In the genomic region with DNA sequence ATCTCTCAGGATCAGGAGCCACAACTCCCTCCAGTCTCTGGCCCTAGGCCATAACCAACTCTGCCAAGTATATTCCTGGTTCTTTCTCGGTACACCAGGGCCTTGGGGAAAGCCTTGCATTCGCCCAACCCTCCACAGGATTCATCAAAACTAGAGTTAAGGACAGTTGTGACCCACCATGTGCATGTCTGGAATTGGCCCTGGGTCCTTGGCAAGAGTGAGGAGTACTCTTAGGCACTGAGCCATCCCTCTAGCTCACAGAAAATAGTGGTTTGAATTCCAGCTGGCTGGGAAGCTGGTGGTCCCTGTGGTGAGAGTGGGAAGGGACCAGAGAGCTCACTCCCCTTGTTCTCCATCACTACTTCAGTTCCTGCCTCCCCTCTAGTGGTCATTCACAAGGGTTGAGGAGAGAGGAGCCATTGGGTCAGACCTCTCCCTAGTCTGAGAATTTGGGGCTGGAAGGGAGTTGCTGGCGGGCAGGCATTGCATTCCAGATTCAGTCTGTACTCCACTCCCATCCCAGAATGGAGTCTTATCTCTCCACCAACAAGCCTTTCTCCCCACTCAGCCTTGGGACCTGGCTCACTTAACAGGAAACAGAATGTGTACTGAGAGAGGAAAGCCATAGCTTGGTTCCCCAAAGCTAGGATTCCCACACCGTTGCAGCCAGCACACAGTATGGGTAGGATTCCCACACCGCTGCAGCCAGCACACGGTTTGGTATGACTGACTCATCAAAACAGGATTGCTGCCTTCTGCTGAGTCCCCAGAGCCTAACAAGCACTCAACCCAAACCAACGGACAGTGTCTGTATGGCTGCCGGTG, we compare ENCODE assay signal across 11 mouse cellular contexts. TPM values are rescaled to one million over a fixed set of nuclear protein-coding genes. Genes with fewer than 3 reads are reported as not detected.
DNase-seq lines count a peak whose midpoint lies in the region; ATAC-seq lines count a peak whose summit lies in the region.
"Had no signal": no experiment of that assay in that cellular context is flagged by ENCODE, and none has a peak within 500 bp of the region (broad histone marks: within the 10 kb centered on the region; RNA-seq: fewer than 3 reads in every experiment).

No protein-coding gene starts in this region.

- no peaks in the 10 kb centered on the region for H3K9me3 ChIP-seq in lung, embryonic 16.5 days (ENCODE audit: control insufficient read depth, low read length)
- no peaks in the 10 kb centered on the region for H3K9me3 ChIP-seq in heart, embryonic 13.5 days
- H3K9me3 ChIP-seq in neural tube, embryonic 12.5 days: no peaks in the 10 kb centered on the region
- no peaks in the 10 kb centered on the region for H3K9me3 ChIP-seq in forebrain, embryonic 14.5 days (replicated peaks; ENCODE audit: control insufficient read depth, low read length)
- H3K9me3 ChIP-seq: midbrain, embryonic 12.5 days had no signal

- no peaks in the 10 kb centered on the region for H3K27me3 ChIP-seq in lung, embryonic 16.5 days (ENCODE audit: control insufficient read depth, insufficient read depth, low read depth, low read length)
- peaks cover 26% of the 10 kb centered on the region for H3K27me3 ChIP-seq in heart, embryonic 13.5 days (replicated peaks)
- no peaks in the 10 kb centered on the region for H3K27me3 ChIP-seq in neural tube, embryonic 12.5 days (replicated peaks)
- H3K27me3 ChIP-seq in forebrain, embryonic 14.5 days (replicated peaks; ENCODE audit: control insufficient read depth, insufficient read depth, low read length): no peaks in the 10 kb centered on the region
- H3K27me3 ChIP-seq: midbrain, embryonic 12.5 days had no signal

- no peak for DNase-seq in frontal cortex, postnatal 14 days (ENCODE audit: low spot score in 2 of 2)
- DNase-seq in lung, postnatal 36 days: no peak
- no peak for DNase-seq in forebrain, embryonic 14.5 days (ENCODE audit: low spot score)
- DNase-seq in testis, postnatal 14 days (ENCODE audit: low spot score): no peak
- DNase-seq: layer of hippocampus, postnatal 36 days had no signal

- H3K27ac ChIP-seq in lung, embryonic 16.5 days (ENCODE audit: low read length): peak overlapping the region; percentile 53
- H3K27ac ChIP-seq in heart, embryonic 13.5 days (replicated peaks): peak overlapping the region; percentile 28; the same call in 1 of the 2 replicates
- H3K27ac ChIP-seq in neural tube, embryonic 12.5 days: 0 out of 2 replicates have a peak overlapping the region, but pooled peaks have one; percentile 43
- no peak overlapping the region for H3K27ac ChIP-seq in forebrain, embryonic 14.5 days (ENCODE audit: low read depth, low read length)
- H3K27ac ChIP-seq: midbrain, embryonic 12.5 days had no signal

- no peak overlapping the region for H3K9ac ChIP-seq in lung, embryonic 16.5 days (ENCODE audit: low read length)
- no peak overlapping the region for H3K9ac ChIP-seq in heart, embryonic 13.5 days
- H3K9ac ChIP-seq in neural tube, embryonic 12.5 days: no peak overlapping the region
- no peak overlapping the region for H3K9ac ChIP-seq in forebrain, embryonic 14.5 days (ENCODE audit: low read length)

- ATAC-seq in frontal cortex, adult (ENCODE audit: low TSS enrichment): peak; percentile 84
- ATAC-seq in lung, embryonic 16.5 days (ENCODE audit: low read depth): peak; percentile 1; the same call in 1 of the 2 replicates
- ATAC-seq in heart, embryonic 13.5 days (ENCODE audit: extremely low read depth, insufficient number of reproducible peaks, low FRiP score, low TSS enrichment): no peak
- no peak for ATAC-seq in neural tube, embryonic 12.5 days (ENCODE audit: low FRiP score, low read depth)
- ATAC-seq in forebrain, embryonic 14.5 days: no peak
- ATAC-seq: CD4-positive, CD25-positive, alpha-beta regulatory T cell, adult 4 months had no signal

- no peaks in the 10 kb centered on the region for H3K36me3 ChIP-seq in lung, embryonic 16.5 days (ENCODE audit: control insufficient read depth, insufficient read depth, low read length)
- no peaks in the 10 kb centered on the region for H3K36me3 ChIP-seq in heart, embryonic 13.5 days
- H3K36me3 ChIP-seq in neural tube, embryonic 12.5 days: no peaks in the 10 kb centered on the region
- no peaks in the 10 kb centered on the region for H3K36me3 ChIP-seq in forebrain, embryonic 14.5 days (ENCODE audit: control insufficient read depth, insufficient read depth, low read length)
- H3K36me3 ChIP-seq: midbrain, embryonic 12.5 days had no signal

- no peak overlapping the region for H3K4me2 ChIP-seq in lung, embryonic 16.5 days (ENCODE audit: low read depth, low read length)
- H3K4me2 ChIP-seq in heart, embryonic 13.5 days: no peak overlapping the region
- H3K4me2 ChIP-seq in neural tube, embryonic 12.5 days (replicated peaks): no peak overlapping the region
- H3K4me2 ChIP-seq in forebrain, embryonic 14.5 days (ENCODE audit: low read length): no peak overlapping the region
- H3K4me2 ChIP-seq: midbrain, embryonic 12.5 days had no signal

- WGBS in lung, embryonic 16.5 days: 60% methylated on average over 8 of the region's 8 CpGs
- 66% methylated on average over 8 of the region's 8 CpGs for WGBS in heart, embryonic 13.5 days
- WGBS in neural tube, embryonic 12.5 days: 80% methylated on average over 8 of the region's 8 CpGs
- WGBS in forebrain, embryonic 14.5 days: 82% methylated on average over 8 of the region's 8 CpGs

- no peak overlapping the region for H3K4me3 ChIP-seq in lung, embryonic 16.5 days (ENCODE audit: low read length)
- no peak overlapping the region for H3K4me3 ChIP-seq in heart, embryonic 13.5 days
- H3K4me3 ChIP-seq in neural tube, embryonic 12.5 days: no peak overlapping the region
- H3K4me3 ChIP-seq in forebrain, embryonic 14.5 days (ENCODE audit: low read depth, low read length): no peak overlapping the region
- H3K4me3 ChIP-seq: midbrain, embryonic 12.5 days had no signal

- peaks cover 33% of the 10 kb centered on the region for H3K4me1 ChIP-seq in lung, embryonic 16.5 days (replicated peaks; ENCODE audit: control insufficient read depth, insufficient read depth, low read length)
- H3K4me1 ChIP-seq in heart, embryonic 13.5 days: peaks cover 20% of the 10 kb centered on the region
- peaks cover 29% of the 10 kb centered on the region for H3K4me1 ChIP-seq in neural tube, embryonic 12.5 days
- peaks cover 2% of the 10 kb centered on the region; the same call in 1 of the 2 replicates for H3K4me1 ChIP-seq in forebrain, embryonic 14.5 days (ENCODE audit: control insufficient read depth, insufficient read depth, low read length)

RNA-seq across cellular contexts. Expression of gene Cmklr1, which starts 43.1 kb away (rescaled TPM):
- 14.0 and 17.9 TPM in 2 replicates for polyA plus RNA-seq in lung, embryonic 16.5 days (2015; fragmentation: Nextera tagmentation; extraction: Ambion mirVana)
- polyA plus RNA-seq in heart, embryonic 13.5 days (2015; fragmentation: Nextera tagmentation; extraction: Ambion mirVana): 1.8 and 2.8 TPM in 2 replicates
- polyA plus RNA-seq in neural tube, embryonic 12.5 days (2016; fragmentation: Nextera tagmentation; extraction: Ambion mirVana): 2.2 and 2.3 TPM in 2 replicates
- polyA plus RNA-seq in forebrain, embryonic 14.5 days (2014; fragmentation: Nextera tagmentation; extraction: Ambion mirVana): 1.6 and 1.7 TPM in 2 replicates
- polyA plus RNA-seq: CD4-positive, CD25-positive, alpha-beta regulatory T cell, adult 4 months had no signal

Comparison
In these comparisons a context has a peak if more than half of its experiments do, and no peak if none do; other contexts are left out.
1. ATAC-seq: peak in frontal cortex, adult (single experiment) and lung, embryonic 16.5 days (single experiment); none in heart, embryonic 13.5 days (single experiment), neural tube, embryonic 12.5 days (single experiment) and forebrain, embryonic 14.5 days (single experiment).